In genomic region chr19:5512091-5513004, GRCm38 (mm10) we compare ENCODE assay signal across 12 mouse cellular contexts. TPM values are rescaled to one million over a fixed set of nuclear protein-coding genes. Genes with fewer than 3 reads are reported as not detected.
A peak's percentile ranks its signal among the peaks of the same experiment; 100 is the strongest.
DNase-seq lines count a peak whose midpoint lies in the region; ATAC-seq lines count a peak whose summit lies in the region.
"Had no signal": no experiment of that assay in that cellular context is flagged by ENCODE, and none has a peak within 500 bp of the region (broad histone marks: within the 10 kb centered on the region; RNA-seq: fewer than 3 reads in every experiment).

No protein-coding gene starts in this region.

- H3K9me3 ChIP-seq in hindbrain, embryonic 15.5 days = no peaks in the 10 kb centered on the region
- H3K9me3 ChIP-seq in hindbrain, embryonic 14.5 days (ENCODE audit: control insufficient read depth, low read length) = no peaks in the 10 kb centered on the region
- no peaks in the 10 kb centered on the region for H3K9me3 ChIP-seq in midbrain, embryonic 14.5 days (ENCODE audit: control insufficient read depth, low read length)
- H3K9me3 ChIP-seq in forebrain, embryonic 16.5 days (ENCODE audit: control insufficient read depth, low read length) = no peaks in the 10 kb centered on the region

- H3K9ac ChIP-seq in hindbrain, embryonic 15.5 days = no peak overlapping the region
- H3K9ac ChIP-seq in hindbrain, embryonic 14.5 days = no peak overlapping the region
- H3K9ac ChIP-seq in midbrain, embryonic 14.5 days (replicated peaks; ENCODE audit: low read length) = no peak overlapping the region
- no peak overlapping the region for H3K9ac ChIP-seq in forebrain, embryonic 16.5 days (replicated peaks; ENCODE audit: low read depth, low read length)

- ATAC-seq in hindbrain, embryonic 15.5 days (ENCODE audit: low FRiP score, low read depth) = no peak
- ATAC-seq in hindbrain, embryonic 14.5 days (ENCODE audit: low FRiP score) = no peak
- ATAC-seq in granulocyte monocyte progenitor cell, adult 5-6 weeks (replicated peaks; ENCODE audit: poor library complexity, severe bottlenecking) = peak; percentile 73
- ATAC-seq in midbrain, embryonic 14.5 days (ENCODE audit: low FRiP score, low TSS enrichment) = no peak
- no peak for ATAC-seq in forebrain, embryonic 16.5 days
- ATAC-seq: midbrain, embryonic 16.5 days; Patski had no signal

- H3K27ac ChIP-seq in hindbrain, embryonic 15.5 days (replicated peaks) = no peak overlapping the region
- no peak overlapping the region for H3K27ac ChIP-seq in hindbrain, embryonic 14.5 days
- no peak overlapping the region for H3K27ac ChIP-seq in midbrain, embryonic 14.5 days (replicated peaks; ENCODE audit: low read depth, low read length)
- H3K27ac ChIP-seq in forebrain, embryonic 16.5 days (ENCODE audit: low read length) = no peak overlapping the region
- H3K27ac ChIP-seq: hindbrain, embryonic 10.5 days had no signal

- H3K4me3 ChIP-seq in hindbrain, embryonic 15.5 days = no peak overlapping the region
- no peak overlapping the region for H3K4me3 ChIP-seq in hindbrain, embryonic 14.5 days (replicated peaks; ENCODE audit: low read length)
- H3K4me3 ChIP-seq in midbrain, embryonic 14.5 days (replicated peaks; ENCODE audit: low read depth, low read length) = no peak overlapping the region
- no peak overlapping the region for H3K4me3 ChIP-seq in forebrain, embryonic 16.5 days (replicated peaks; ENCODE audit: low read length)

- peaks cover 30% of the 10 kb centered on the region for H3K4me1 ChIP-seq in hindbrain, embryonic 15.5 days (replicated peaks)
- H3K4me1 ChIP-seq in hindbrain, embryonic 14.5 days (replicated peaks; ENCODE audit: control insufficient read depth, insufficient read depth, low read length) = peaks cover 17% of the 10 kb centered on the region
- peaks cover 16% of the 10 kb centered on the region for H3K4me1 ChIP-seq in midbrain, embryonic 14.5 days (ENCODE audit: control insufficient read depth, insufficient read depth, low read length)
- H3K4me1 ChIP-seq in forebrain, embryonic 16.5 days (replicated peaks; ENCODE audit: control insufficient read depth, insufficient read depth, low read length) = peaks cover 18% of the 10 kb centered on the region

- no peaks in the 10 kb centered on the region for H3K27me3 ChIP-seq in hindbrain, embryonic 15.5 days
- no peaks in the 10 kb centered on the region for H3K27me3 ChIP-seq in hindbrain, embryonic 14.5 days (ENCODE audit: control insufficient read depth, insufficient read depth, low read length)
- no peaks in the 10 kb centered on the region for H3K27me3 ChIP-seq in midbrain, embryonic 14.5 days (ENCODE audit: control insufficient read depth, insufficient read depth, low read length)
- H3K27me3 ChIP-seq in forebrain, embryonic 16.5 days (replicated peaks; ENCODE audit: control insufficient read depth, insufficient read depth, low read length) = no peaks in the 10 kb centered on the region
- H3K27me3 ChIP-seq: Patski had no signal

- H3K36me3 ChIP-seq in hindbrain, embryonic 15.5 days = no peaks in the 10 kb centered on the region
- no peaks in the 10 kb centered on the region for H3K36me3 ChIP-seq in hindbrain, embryonic 14.5 days (replicated peaks; ENCODE audit: control insufficient read depth, insufficient read depth)
- no peaks in the 10 kb centered on the region for H3K36me3 ChIP-seq in midbrain, embryonic 14.5 days (ENCODE audit: control insufficient read depth, insufficient read depth, low read length)
- no peaks in the 10 kb centered on the region for H3K36me3 ChIP-seq in forebrain, embryonic 16.5 days (ENCODE audit: control insufficient read depth, insufficient read depth)
- H3K36me3 ChIP-seq: hindbrain, embryonic 10.5 days had no signal

- H3K4me2 ChIP-seq in hindbrain, embryonic 15.5 days = peak overlapping the region; percentile 5
- no peak overlapping the region for H3K4me2 ChIP-seq in hindbrain, embryonic 14.5 days (replicated peaks)
- no peak overlapping the region for H3K4me2 ChIP-seq in midbrain, embryonic 14.5 days (ENCODE audit: low read length)
- H3K4me2 ChIP-seq in forebrain, embryonic 16.5 days (ENCODE audit: low read length) = no peak overlapping the region

- DNase-seq in hindbrain, embryonic 14.5 days (ENCODE audit: low spot score) = no peak
- DNase-seq in CD4-positive helper T cell, adult 2 months (ENCODE audit: low read depth, low spot score) = peak; percentile 38
- peak; percentile 33 to 43 for DNase-seq in monocyte, adult 2 months (ENCODE audit: low read depth in 1 of 2, low spot score in 2 of 2)
- DNase-seq in midbrain, embryonic 14.5 days = no peak
- DNase-seq in retina, embryonic 14.5 days (ENCODE audit: low spot score) = no peak
- DNase-seq: layer of hippocampus, postnatal 36 days had no signal

- WGBS in hindbrain, embryonic 15.5 days = 78% methylated on average over 12 of the region's 12 CpGs
- 75% methylated on average over 12 of the region's 12 CpGs for WGBS in hindbrain, embryonic 14.5 days
- WGBS in midbrain, embryonic 14.5 days = 85% methylated on average over 12 of the region's 12 CpGs
- 75% methylated on average over 12 of the region's 12 CpGs for WGBS in forebrain, embryonic 16.5 days

RNA-seq across cellular contexts. Expression of gene Snx32, which starts 2.0 kb away (rescaled TPM):
- 94.6 and 99.8 TPM in 2 replicates for polyA plus RNA-seq in hindbrain, embryonic 15.5 days (2015; fragmentation: Nextera tagmentation; extraction: Ambion mirVana)
- 87.1 and 96.5 TPM in 2 replicates for polyA plus RNA-seq in hindbrain, embryonic 14.5 days (2014; fragmentation: Nextera tagmentation; extraction: Ambion mirVana)
- 4.9 and 5.7 TPM in 2 replicates for total RNA-seq in granulocyte monocyte progenitor cell, adult 5-6 weeks (2014; fragmentation: Nextera tagmentation)
- 1.1 and 1.7 TPM in 2 replicates for total RNA-seq in granulocyte monocyte progenitor cell, adult 5-6 weeks (2017)
- polyA plus RNA-seq in midbrain, embryonic 14.5 days (2014; fragmentation: Nextera tagmentation; extraction: Ambion mirVana) = 89.8 and 98.4 TPM in 2 replicates
- polyA plus RNA-seq in forebrain, embryonic 16.5 days (2015; fragmentation: Nextera tagmentation; extraction: Ambion mirVana) = 76.1 and 87.8 TPM in 2 replicates

RNA-seq across cellular contexts. Expression of gene 1700020D05Rik, which starts 8.8 kb away (rescaled TPM):
- polyA plus RNA-seq in hindbrain, embryonic 15.5 days (2015; fragmentation: Nextera tagmentation; extraction: Ambion mirVana) = 0.26 and 0.44 TPM in 2 replicates
- polyA plus RNA-seq in hindbrain, embryonic 14.5 days (2014; fragmentation: Nextera tagmentation; extraction: Ambion mirVana) = 0.21 and 0.58 TPM in 2 replicates
- 2.8 TPM in 1 of 2 replicates, not detected in the other for total RNA-seq in granulocyte monocyte progenitor cell, adult 5-6 weeks (2014; fragmentation: Nextera tagmentation)
- not detected in 2 replicates for total RNA-seq in granulocyte monocyte progenitor cell, adult 5-6 weeks (2017)
- polyA plus RNA-seq in midbrain, embryonic 14.5 days (2014; fragmentation: Nextera tagmentation; extraction: Ambion mirVana) = 0.36 TPM in 2 replicates
- 0.32 and 0.70 TPM in 2 replicates for polyA plus RNA-seq in forebrain, embryonic 16.5 days (2015; fragmentation: Nextera tagmentation; extraction: Ambion mirVana)
- polyA plus RNA-seq: hindbrain, embryonic 10.5 days; midbrain, embryonic 16.5 days had no signal

RNA-seq across cellular contexts. Expression of gene Cfl1, which starts 22.1 kb away (rescaled TPM):
- 3,340 and 3,538 TPM in 2 replicates for polyA plus RNA-seq in hindbrain, embryonic 15.5 days (2015; fragmentation: Nextera tagmentation; extraction: Ambion mirVana)
- 3,620 and 3,763 TPM in 2 replicates for polyA plus RNA-seq in hindbrain, embryonic 14.5 days (2014; fragmentation: Nextera tagmentation; extraction: Ambion mirVana)
- total RNA-seq in granulocyte monocyte progenitor cell, adult 5-6 weeks (2014; fragmentation: Nextera tagmentation) = 1,243 and 1,245 TPM in 2 replicates
- total RNA-seq in granulocyte monocyte progenitor cell, adult 5-6 weeks (2017) = 1,162 and 1,185 TPM in 2 replicates
- 4,021 and 4,124 TPM in 2 replicates for polyA plus RNA-seq in midbrain, embryonic 14.5 days (2014; fragmentation: Nextera tagmentation; extraction: Ambion mirVana)
- 3,630 and 3,701 TPM in 2 replicates for polyA plus RNA-seq in forebrain, embryonic 16.5 days (2015; fragmentation: Nextera tagmentation; extraction: Ambion mirVana)

RNA-seq across cellular contexts. Expression of gene Mus81, which starts 24.1 kb away (rescaled TPM):
- polyA plus RNA-seq in hindbrain, embryonic 15.5 days (2015; fragmentation: Nextera tagmentation; extraction: Ambion mirVana) = 49.2 TPM in 2 replicates
- polyA plus RNA-seq in hindbrain, embryonic 14.5 days (2014; fragmentation: Nextera tagmentation; extraction: Ambion mirVana) = 40.0 and 41.7 TPM in 2 replicates
- 23.9 and 39.7 TPM in 2 replicates for total RNA-seq in granulocyte monocyte progenitor cell, adult 5-6 weeks (2014; fragmentation: Nextera tagmentation)
- total RNA-seq in granulocyte monocyte progenitor cell, adult 5-6 weeks (2017) = 9.4 and 13.5 TPM in 2 replicates
- polyA plus RNA-seq in midbrain, embryonic 14.5 days (2014; fragmentation: Nextera tagmentation; extraction: Ambion mirVana) = 43.4 and 49.3 TPM in 2 replicates
- polyA plus RNA-seq in forebrain, embryonic 16.5 days (2015; fragmentation: Nextera tagmentation; extraction: Ambion mirVana) = 56.0 and 60.5 TPM in 2 replicates

RNA-seq across cellular contexts. Expression of gene Efemp2, which starts 38.6 kb away (rescaled TPM):
- polyA plus RNA-seq in hindbrain, embryonic 15.5 days (2015; fragmentation: Nextera tagmentation; extraction: Ambion mirVana) = 38.9 and 44.9 TPM in 2 replicates
- 37.8 and 41.1 TPM in 2 replicates for polyA plus RNA-seq in hindbrain, embryonic 14.5 days (2014; fragmentation: Nextera tagmentation; extraction: Ambion mirVana)
- total RNA-seq in granulocyte monocyte progenitor cell, adult 5-6 weeks (2014; fragmentation: Nextera tagmentation) = not detected in 2 replicates
- 1.6 TPM in 1 of 2 replicates, not detected in the other for total RNA-seq in granulocyte monocyte progenitor cell, adult 5-6 weeks (2017)
- polyA plus RNA-seq in midbrain, embryonic 14.5 days (2014; fragmentation: Nextera tagmentation; extraction: Ambion mirVana) = 18.0 and 28.7 TPM in 2 replicates
- polyA plus RNA-seq in forebrain, embryonic 16.5 days (2015; fragmentation: Nextera tagmentation; extraction: Ambion mirVana) = 30.2 and 39.1 TPM in 2 replicates

Comparison
In these comparisons a context has a peak if more than half of its experiments do, and no peak if none do; other contexts are left out.
1. DNase-seq: peak in CD4-positive helper T cell, adult 2 months (single experiment) and monocyte, adult 2 months (2 of 2); none in hindbrain, embryonic 14.5 days (single experiment), midbrain, embryonic 14.5 days (single experiment) and retina, embryonic 14.5 days (single experiment).